Mouse (Mus musculus) adrenal gland (tissue): Measurements from ENCODE around the gene Lbp.

ENCODE experiments used
- intact Hi-C: fragments of 180-260 bp; cut with DNase I; formaldehyde crosslinking; loops from one replicate; pipeline ENCODE4 v1.15.1; 2025

Lbp gene

DNA sequence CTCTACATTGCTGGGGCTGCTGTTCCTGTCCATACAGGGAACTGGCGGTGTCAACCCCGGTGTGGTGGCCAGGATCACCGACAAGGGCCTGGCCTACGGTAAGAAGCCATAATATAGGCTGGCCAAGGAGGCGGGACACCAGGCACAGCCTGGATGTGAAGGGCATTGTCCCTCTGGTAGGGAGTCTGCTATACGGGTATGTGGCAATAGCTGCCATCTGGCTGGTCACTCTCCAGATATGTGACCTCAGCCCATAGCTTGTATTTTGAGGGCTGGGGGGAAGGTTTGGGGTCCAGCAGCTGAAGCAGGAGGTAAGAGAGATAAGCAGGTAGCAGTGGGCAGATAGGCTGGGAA, 380 bp downstream of the Lbp start:
- intact Hi-C loops, result no loop called here

DNA sequence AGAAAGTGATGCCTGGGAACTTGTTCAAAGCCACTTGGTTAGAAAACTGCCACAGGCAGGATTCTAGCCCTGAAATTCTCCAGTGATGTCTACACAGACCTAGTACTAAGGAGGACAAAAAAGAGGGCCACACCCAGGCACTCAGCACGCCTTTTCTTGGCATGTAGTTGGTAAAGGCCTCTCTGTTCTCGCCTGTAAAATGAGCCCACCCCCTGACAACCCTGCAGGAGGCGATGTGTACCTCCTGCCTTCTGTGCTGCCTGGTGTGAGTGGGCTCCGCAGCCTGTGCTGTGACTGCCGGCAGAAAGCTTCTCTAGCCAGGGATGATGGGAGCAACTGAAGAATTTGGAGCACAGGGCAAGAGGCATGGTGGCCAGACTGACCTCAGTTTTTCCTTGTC, 2.0 kb downstream of the Lbp start:
- intact Hi-C loops, result no loop called here

DNA sequence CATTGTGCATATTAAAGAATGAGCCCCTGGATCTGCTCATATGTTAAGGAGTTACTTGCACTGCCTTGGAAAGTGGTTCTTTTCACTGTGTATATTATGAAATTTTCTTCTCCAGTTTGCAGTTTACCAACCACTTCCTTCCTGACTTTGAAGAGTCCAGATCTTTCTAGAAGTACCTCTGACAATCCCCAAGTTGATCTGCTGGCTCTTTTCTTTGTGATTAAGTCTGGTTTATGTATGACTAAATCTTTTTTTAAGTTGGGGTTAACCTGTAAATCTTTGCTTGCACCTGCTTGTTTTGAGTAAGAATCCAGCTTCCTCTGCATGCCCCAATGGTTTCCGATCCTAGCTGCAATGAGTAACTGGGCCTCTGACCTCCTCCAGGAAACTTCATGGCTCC, 6.8 kb downstream of the Lbp start:
- intact Hi-C loops, result no loop called here

DNA sequence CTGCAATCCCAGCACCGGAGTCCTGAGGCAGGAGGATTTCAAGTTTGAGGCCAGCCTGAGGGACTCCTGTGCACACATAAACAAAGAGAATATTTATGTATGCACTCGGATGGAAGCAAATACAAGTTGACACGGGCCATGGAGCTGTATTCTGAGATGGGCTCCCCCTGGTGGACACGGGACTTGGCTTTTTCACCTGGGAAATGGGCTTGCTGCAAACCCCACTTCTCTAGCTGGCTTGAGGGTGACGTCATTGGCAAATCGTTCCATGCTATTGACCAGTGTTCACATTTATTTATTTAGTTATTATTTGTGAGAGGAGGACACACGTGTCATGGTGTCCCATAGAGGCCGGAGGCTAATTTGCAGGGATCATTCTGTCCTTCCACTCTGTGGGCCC, 10.1 kb downstream of the Lbp start:
- intact Hi-C loops, result no loop called here

DNA sequence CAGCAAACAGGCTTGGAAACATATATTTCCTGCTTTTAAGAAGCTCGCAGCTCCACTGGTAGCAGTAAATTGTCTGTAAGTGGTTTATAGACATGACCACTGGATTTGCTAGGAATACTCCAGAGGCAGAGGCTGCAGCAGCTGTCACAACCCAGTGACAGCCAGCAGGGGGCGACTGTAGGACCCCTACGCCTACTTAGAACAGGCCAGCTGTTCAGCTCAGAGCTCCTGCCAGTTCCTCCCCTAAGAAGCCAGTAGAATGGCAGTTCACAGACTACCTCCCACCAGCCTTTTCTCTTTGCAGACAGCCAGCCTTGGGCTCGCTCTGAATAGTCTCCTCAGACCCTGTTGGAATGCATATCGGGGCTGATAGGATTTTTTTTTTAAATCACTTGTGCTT, 10.7 kb downstream of the Lbp start:
- intact Hi-C loops, result no loop called here

DNA sequence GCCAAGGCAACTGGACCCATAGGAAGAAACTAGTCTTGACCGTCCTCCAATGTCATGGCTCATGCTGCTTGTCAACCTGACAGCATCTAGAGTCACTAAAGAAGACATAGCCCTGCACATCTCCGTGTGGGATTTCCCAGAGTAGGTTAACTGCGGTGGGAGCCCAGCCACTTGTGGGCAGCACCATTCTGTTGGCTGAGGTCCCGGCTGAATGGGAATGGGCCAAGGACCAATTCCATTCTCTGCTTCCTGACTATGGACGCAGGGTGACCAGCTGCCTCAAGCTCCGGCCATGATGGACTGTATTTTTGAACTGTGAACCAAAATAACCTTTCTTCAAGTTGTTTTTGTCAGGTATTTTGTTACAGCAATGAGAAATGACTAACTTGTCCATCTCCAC, 15.3 kb downstream of the Lbp start:
- intact Hi-C loops, result no loop called here

DNA sequence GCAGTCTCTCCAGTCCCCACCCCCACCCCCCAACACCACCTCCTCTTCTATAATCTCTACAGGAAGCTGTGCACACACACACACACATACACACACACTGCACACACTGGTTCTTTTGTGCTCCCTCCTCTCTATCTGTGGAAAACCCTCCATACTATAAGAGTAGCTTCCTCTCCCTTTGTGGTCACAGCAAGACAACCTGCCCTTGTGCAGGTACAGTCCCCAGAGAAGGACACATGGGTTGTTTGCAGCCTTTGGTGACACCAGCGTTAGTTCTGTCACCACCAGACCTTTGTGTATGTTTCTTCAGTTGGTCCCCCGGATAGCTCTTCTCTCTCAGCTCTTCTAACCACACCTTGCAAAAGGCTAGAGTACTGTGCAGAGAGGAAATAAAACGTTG, 16.6 kb downstream of the Lbp start:
- intact Hi-C loops, result no loop called here

DNA sequence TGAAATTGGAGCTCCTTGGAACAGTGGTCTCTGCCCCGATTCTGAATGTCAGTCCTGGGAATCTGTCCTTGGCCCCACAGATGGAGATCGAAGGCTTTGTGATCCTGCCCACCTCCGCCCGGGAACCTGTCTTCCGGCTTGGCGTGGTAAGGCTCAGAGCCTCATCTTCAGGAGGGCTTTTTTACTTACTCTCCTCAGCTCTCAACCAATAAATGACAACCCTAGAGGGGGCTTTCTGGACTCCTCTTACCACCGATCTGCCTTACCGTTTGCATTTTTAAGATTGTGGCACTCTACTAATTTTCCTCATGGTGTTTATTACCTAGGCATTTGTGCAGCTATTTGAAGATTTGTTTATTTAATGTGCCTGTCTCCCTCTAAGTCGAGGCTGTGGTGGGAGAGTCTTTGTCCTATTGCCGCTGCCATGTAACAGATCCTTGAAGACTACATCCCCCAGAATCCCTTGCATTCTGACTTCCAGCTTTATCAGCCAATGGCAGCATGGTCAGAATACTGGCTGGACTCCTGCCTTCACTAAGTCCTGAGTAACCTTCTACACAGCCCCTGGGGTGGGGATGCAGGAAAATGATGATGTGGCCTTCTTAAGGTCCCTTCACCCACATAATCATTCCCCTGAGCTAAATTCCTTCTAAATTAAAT, 18.4 kb downstream of the Lbp start:
- intact Hi-C loops, result no loop called here

DNA sequence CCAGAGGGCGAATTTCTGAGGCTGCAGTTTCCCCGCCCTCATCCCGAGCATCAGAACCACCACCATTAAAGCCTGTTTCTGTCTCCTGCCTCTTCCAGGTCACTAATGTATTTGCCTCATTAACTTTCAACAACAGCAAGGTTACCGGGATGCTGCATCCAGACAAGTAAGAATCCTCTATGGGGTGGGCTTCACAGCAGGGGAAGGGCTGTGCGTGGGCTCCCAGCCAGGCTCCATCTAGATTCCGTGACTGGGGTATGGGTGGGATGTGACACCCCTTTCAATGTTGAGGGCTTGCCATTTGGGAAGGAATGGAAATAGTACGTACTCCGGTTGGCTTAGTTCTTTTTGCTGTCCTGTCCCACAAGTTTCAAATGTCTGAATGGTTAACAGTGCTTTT, 19.3 kb downstream of the Lbp start:
- intact Hi-C loops, result no loop called here

DNA sequence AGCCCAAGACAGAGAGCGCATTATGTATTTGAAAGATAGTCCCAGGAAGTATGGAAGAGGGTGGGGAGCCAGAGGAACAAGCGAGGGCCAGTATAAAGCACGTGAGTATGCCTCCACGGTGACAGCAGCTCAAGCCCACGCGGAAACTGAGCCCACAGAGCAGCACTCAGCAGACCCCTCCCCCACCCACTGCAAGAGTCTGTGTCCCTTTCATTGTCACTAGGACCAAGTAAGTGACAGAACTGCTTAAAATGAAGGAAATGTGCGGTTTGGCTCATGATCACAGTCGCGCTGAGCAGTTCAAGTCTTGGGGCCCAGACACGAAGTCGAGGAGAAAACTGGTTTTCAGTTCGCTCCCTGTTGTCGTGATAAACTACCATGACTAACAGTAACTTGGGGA, 28.1 kb downstream of the Lbp start:
- intact Hi-C loops, result no loop called here

DNA sequence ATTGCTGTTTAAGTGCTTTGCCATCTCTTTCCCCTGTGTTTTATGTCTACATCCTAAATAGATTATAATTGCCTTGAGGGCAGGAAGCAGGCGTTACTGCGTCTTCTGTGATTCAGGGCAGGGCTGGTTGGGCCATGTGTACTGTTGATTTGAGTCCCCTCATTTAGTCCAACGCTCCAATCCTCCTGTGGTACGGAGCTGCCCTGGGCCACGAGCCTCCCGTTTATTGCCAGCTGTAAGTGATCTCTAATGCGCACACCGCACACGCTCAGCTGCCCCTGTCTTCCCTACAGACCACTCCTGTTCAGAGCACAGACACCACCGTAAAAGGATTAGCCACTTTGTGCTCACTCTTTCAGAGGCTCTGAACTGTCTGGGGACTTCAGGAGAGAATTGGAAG, 31.4 kb downstream of the Lbp start:
- intact Hi-C loops, result no loop called here

DNA sequence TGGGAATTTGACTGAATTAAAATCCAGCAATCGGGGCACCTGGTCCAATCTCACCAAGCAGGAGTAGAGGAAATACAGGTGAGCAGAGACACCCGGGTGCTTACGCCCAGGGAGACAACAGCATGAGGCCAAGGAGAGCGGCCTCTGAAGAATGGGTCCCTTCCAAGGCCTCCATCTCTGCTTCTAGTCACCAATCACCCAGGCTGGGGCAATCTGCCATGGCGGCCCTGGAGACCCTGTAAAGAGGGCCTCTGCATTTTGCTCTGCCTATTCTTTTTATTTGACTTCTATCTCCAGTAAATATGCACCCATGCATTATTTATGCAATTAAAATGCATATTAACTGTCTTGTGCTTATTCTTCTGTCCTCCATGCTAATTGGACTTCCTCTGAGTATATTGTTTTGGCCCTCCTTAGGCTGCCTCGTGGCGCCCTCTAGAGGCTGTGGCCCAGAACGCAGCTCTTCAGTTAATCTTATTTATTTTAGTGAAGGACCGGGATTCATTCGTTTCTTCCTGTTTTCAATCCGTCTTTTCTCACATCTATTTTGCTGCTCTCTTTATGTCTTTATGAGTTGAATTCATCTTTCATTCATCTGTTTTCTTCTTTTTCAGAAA, 33.8 kb downstream of the Lbp start:
- intact Hi-C loops, result loop anchor here (5.0 to 10.0 kb wide), 3 partner anchors 58 to 735 kb away; no protein-coding TSS in a partner anchor

DNA sequence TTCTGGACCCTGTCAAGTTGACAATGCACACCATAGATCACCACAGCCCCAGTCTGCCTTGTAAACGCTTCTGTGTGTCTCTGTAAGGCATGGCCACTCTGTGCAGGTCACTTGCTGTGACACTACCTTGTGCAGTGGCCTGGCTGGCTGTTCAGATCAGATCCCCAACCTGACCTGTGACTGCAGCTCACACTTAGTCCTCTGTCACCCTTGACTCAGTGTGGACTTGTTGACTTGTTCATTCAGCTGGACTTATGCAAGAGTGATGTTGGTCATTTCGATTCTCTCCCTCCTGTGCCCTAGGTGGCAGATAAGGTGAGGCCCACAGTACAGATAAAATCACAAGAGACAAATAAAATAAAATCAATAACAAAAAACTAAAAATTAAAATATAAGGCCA, 35.0 kb downstream of the Lbp start:
- intact Hi-C loops, result loop anchor here (5.0 to 10.0 kb wide), 3 partner anchors 59 to 737 kb away; no protein-coding TSS in a partner anchor

DNA sequence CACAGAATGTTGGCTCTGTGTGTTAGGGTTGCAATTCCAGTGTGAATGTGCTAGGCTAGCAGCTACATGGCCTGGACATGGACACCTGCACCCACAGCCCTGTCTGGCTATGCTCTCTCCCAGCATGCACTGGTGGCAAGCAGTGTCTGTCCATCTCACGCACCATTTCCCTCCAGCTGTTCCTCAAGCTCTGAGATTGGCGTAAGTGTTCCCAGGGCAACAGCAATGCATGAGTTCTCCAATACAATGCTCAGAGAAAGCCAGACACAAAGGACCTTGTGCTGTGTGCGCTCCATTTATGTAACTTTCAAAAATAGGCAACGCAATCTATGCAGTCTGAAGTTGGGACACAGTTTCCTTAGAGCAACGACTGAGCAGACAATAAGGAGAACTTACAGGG, 37.2 kb downstream of the Lbp start:
- intact Hi-C loops, result loop anchor here (5.0 to 10.0 kb wide), 3 partner anchors 61 to 739 kb away; no protein-coding TSS in a partner anchor

DNA sequence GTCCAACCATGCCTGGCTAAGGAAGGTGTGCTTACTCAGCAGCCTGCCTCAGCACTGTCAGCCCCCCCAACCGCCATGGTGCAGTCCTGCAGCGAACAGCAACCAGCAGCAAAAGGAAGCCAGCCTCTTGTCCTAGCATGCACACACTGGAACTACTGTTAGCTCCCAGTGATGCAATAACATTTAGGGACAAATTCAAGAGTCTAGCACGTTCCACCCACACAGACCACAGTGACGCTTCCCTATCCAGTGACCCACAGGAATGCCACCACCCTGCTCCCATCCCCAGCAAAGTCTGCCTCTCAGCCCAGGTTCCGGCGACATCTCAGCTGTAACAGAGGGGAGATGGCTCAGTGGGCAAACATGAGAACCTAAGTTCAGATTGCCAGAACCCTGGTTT, 40.2 kb downstream of the Lbp start:
- intact Hi-C loops, result loop anchor here (5.0 to 10.0 kb wide), 3 partner anchors 139 to 742 kb away; no protein-coding TSS in a partner anchor

DNA sequence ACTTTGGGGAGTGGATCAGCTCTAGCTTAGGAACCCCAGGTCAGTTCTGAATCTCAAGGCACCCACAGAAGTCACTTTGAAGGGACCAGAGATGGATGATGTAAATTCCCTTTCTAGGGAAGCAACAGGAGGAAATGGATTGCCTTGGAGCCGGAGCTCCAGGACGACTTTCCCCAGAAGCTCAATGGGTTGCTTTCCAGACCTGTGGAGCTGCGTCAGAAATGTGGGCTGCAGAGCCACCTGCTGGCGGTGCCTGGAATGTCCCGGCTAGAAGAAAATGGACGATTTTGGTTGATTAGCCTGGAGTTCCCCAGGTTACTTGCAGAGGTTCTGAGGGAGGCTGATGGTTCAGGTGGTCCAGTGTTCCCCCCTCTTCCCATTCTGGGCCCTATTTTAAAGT, 41.6 kb downstream of the Lbp start:
- intact Hi-C loops, result loop anchor here (5.0 to 10.0 kb wide), 3 partner anchors 141 to 743 kb away; no protein-coding TSS in a partner anchor

DNA sequence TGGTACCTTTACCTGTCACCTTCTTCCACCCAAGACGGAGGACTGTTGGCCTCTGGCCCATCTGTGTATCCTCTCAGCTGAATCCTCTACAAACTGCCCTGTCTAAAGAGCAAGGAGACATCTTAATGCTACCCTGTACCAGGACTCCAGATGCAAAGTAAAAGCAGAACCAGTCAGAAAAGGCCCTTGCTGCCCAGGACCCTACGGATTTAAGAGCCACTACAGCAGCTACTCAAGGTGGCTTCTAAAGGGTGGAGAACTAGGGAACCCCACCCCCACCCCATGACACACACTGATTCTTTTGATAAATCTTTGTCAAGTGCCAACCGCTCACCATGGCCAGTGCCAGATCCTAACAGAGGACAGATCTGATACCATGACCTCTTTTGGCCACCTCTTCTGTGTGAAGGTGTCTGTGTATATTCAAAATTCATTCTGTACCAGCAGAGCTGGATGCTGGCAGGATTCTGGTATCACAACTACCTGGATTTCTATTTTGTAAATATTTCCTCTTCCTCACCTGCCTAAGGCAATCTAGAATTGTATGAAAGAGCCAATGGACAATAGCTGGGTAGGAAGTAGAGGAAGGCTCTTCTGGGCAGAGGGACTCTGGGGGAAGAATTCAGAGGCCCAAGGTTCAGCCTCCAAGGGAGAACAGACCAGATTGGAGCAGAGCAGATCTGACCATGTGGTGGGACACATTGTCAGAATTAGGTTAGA, 46.7 kb downstream of the Lbp start:
- intact Hi-C loops, result no loop called here

DNA sequence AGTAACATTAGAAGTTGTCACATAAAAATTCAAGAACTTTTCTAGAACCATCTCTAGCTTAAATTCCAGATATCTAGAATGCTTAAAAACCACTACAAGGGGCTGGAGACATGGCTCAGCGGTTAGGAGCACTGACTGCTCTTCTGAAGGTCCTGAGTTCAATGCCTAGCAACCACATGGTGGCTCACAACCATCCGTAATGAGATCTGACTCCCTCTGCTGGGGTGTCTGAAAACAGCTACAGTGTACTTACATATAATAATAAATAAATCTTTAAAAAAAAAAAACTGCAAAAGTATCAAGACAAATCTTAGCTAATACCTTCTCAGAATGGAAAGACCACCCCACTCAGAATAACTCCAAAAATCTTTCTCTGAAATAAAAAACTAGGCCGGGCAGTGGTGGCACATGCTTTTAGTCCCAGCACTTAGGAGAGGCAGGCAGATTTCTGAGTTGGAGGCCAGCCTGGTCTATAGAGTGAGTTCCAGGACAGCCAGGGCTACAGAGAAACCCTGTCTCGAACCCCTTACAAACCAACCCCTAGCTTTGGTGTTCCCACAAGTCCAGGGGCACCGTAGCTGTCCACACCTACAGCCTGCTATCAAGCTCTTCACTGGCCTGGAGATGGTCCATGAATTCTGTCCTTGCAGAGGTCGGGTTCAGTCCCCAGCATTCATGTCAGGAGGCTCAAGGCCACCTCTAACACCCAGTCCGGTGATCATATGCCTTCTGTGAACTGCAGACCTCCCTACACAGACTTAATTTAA, 48.2 kb downstream of the Lbp start:
- intact Hi-C loops, result no loop called here

DNA sequence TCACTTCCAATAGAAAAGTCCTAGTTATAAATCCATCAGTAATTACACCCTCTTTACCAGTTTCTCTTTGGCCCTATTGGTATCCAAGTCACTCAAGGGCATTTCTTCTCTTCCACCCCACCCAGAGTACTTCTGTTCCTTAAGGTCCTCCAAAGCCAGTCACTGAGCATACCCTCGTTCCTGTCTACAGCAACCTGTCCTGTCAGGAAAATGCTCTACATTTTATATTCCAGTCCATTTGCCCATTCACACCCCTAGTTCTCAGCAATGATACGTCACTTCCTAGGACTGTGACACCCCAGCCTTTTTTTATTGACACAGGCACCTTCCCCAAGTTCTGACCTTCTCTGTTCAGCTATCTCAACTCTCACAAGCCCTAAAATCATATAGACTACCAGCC, 48.9 kb downstream of the Lbp start:
- intact Hi-C loops, result no loop called here

DNA sequence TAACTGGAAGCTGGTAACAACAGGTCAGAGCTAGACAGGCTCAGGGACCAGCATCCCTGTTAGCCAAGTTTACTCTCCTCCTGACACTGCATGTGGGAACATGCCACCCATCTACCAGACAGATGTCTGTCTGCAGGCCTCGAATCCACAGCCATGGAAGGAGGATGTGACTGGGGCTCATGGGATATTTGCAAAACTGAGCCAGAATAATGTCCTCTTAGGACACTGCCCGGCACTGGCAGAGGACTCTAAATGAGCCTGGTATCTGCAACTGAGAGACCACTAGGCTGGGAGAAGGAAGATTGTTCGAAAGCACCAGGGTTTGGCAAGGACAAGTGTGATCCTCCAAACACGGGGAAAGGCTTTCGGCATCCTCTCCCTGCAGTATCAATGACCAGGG, 49.8 kb downstream of the Lbp start:
- intact Hi-C loops, result no loop called here

DNA sequence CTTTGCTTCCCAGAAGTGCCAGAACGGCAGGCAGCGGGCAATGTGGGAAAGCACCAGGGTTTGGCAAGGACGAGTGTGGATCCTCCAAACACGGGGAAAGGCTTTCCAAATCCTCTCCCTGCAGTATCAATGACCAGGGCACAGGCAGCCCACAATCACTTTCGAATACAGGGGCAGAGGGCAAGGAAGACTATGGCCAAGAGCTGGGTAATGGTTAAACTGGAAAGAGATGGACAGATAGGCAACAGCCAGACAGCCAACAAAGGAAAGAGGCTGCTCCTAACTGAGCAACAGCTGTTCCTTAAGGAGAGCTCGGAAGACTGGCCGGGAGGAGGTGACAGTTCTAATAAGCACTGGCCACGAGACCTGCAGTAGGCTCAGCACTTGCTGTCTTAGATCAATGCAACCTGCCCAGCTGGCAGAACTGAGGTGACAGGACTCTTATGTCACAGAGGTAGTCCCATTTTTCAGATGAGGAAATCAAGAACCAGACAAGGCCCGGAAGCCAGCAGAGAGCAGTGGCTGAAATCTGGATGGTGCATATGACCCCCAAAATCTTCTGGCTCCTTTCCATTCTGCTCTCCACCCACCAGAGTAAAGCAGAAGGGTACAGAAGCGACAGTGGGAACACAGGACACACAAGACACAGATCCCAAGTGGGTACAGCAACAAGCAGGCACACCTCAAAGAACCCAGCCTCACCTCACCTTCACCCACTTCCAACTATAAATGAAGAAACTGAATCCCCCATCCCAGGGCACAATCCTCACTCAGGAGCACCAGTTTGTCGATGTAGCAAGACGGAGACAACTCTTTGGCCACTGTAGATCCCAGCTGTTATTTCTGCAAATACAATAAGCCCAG, 53.7 kb downstream of the Lbp start:
- intact Hi-C loops, result no loop called here
